Mouse (Mus musculus) ES-Bruce4 (cell line): ENCODE measurements around the gene Stk11ip.

ENCODE experiments used
- CTCF ChIP-seq: IDR thresholded peaks from one replicate; pipeline ENCODE4 v1.8.1; 2011; ENCODE audit warnings: low read depth, low read length
- EP300 ChIP-seq: IDR thresholded peaks from 2 replicates; pipeline ENCODE4 v1.6.1; 2011; ENCODE audit warnings: low read depth, low read length; ENCODE audit not compliant: insufficient read depth
- POLR2A ChIP-seq: IDR thresholded peaks from one replicate; pipeline ENCODE4 v1.8.1; 2011; ENCODE audit warnings: low read length; ENCODE audit not compliant: insufficient read depth

- no peak for TF ChIP-seq EP300
- TF ChIP-seq POLR2A, result no peak
- TF ChIP-seq CTCF, result no peak
These were observed 12.3 kb downstream of the Stk11ip start for GRCm38 (mm10) chr1:75533325-75534252.
